Comparison of ENCODE assay signal across 9 mouse cellular contexts in the genomic region with DNA sequence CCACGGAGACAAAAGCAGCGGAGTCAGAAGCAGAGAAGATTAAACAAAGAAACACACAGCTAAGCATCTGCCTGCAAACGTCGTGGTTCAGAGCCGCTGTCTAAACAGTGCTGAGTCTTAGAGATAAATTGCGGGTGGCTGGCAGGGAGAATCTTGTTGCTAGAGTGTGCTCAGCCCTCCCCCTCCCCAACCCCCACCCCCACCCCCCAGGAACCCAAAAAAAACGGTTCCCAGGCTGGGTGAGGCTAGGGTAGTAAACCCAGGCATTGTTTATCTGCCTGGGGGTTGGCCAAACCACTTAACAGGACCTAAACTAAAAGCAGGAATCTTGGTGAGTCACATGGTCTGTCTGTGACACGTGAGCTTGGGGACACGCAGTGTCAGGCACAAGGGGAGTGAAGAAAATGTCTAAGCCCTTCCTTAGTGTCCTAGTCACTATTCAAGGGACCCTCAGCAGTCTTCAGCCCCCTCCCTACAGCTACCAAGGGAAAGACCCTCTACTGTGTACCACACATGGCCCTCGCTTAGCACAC.
DNase-seq lines count a peak whose midpoint lies in the region; ATAC-seq lines count a peak whose summit lies in the region.
"Had no signal": no experiment of that assay in that cellular context is flagged by ENCODE, and none has a peak within 500 bp of the region (broad histone marks: within the 10 kb centered on the region; RNA-seq: fewer than 3 reads in every experiment).

No protein-coding gene starts in this region.

- H3K4me2 ChIP-seq in kidney, embryonic 15.5 days: no peak overlapping the region
- H3K4me2 ChIP-seq in intestine, embryonic 15.5 days (replicated peaks): peak overlapping the region; percentile 39
- H3K4me2 ChIP-seq in neural tube, embryonic 14.5 days (ENCODE audit: low read depth, low read length): no peak overlapping the region
- H3K4me2 ChIP-seq: limb, embryonic 13.5 days had no signal

- no peak overlapping the region for H3K9ac ChIP-seq in kidney, embryonic 15.5 days
- no peak overlapping the region for H3K9ac ChIP-seq in intestine, embryonic 15.5 days
- no peak overlapping the region for H3K9ac ChIP-seq in neural tube, embryonic 14.5 days (replicated peaks; ENCODE audit: low read depth, low read length)
- H3K9ac ChIP-seq: limb, embryonic 13.5 days had no signal

- peaks cover 10% of the 10 kb centered on the region for H3K4me1 ChIP-seq in kidney, embryonic 15.5 days
- 0 out of 2 replicates have a peak, but pooled peaks cover 2% of the 10 kb centered on the region for H3K4me1 ChIP-seq in intestine, embryonic 15.5 days (replicated peaks)
- H3K4me1 ChIP-seq in neural tube, embryonic 14.5 days (ENCODE audit: control insufficient read depth, insufficient read depth, low read length): no peaks in the 10 kb centered on the region

- no peak for DNase-seq in kidney, adult 9 months
- peak; percentile 24 for DNase-seq in embryo, embryonic 9.5 days (ENCODE audit: extremely low spot score)
- DNase-seq in testis, postnatal 10 days (ENCODE audit: low spot score): no peak
- DNase-seq in gastrocnemius, adult 8-10 months (ENCODE audit: low spot score in 2 of 2): no peak

- no peak overlapping the region for H3K27ac ChIP-seq in kidney, embryonic 15.5 days
- no peak overlapping the region for H3K27ac ChIP-seq in intestine, embryonic 15.5 days
- peak overlapping the region; percentile 39; the same call in 1 of the 2 replicates for H3K27ac ChIP-seq in neural tube, embryonic 14.5 days (ENCODE audit: low read depth, low read length)
- H3K27ac ChIP-seq: limb, embryonic 13.5 days had no signal

- H3K36me3 ChIP-seq in kidney, embryonic 15.5 days: no peaks in the 10 kb centered on the region
- H3K36me3 ChIP-seq in intestine, embryonic 15.5 days: no peaks in the 10 kb centered on the region
- H3K36me3 ChIP-seq in neural tube, embryonic 14.5 days (ENCODE audit: control insufficient read depth, insufficient read depth, low read length): no peaks in the 10 kb centered on the region
- H3K36me3 ChIP-seq: limb, embryonic 13.5 days had no signal

- no peaks in the 10 kb centered on the region for H3K9me3 ChIP-seq in kidney, embryonic 15.5 days (replicated peaks)
- no peaks in the 10 kb centered on the region for H3K9me3 ChIP-seq in intestine, embryonic 15.5 days
- H3K9me3 ChIP-seq in neural tube, embryonic 14.5 days (ENCODE audit: control insufficient read depth, low read length): no peaks in the 10 kb centered on the region
- H3K9me3 ChIP-seq: limb, embryonic 13.5 days had no signal

- no peak overlapping the region for H3K4me3 ChIP-seq in kidney, embryonic 15.5 days (replicated peaks)
- H3K4me3 ChIP-seq in intestine, embryonic 15.5 days (replicated peaks): no peak overlapping the region
- no peak overlapping the region for H3K4me3 ChIP-seq in neural tube, embryonic 14.5 days (ENCODE audit: low read depth, low read length)
- H3K4me3 ChIP-seq: limb, embryonic 13.5 days had no signal

- peak; percentile 49 for ATAC-seq in kidney, embryonic 15.5 days (replicated peaks; ENCODE audit: low FRiP score)
- peak; percentile 49; the same call in 1 of the 2 replicates for ATAC-seq in intestine, embryonic 15.5 days
- peak; percentile 57 for ATAC-seq in neural tube, embryonic 14.5 days (ENCODE audit: low read depth)
- no peak for ATAC-seq in CD4-positive, CD25-positive, alpha-beta regulatory T cell, adult 4 months

- H3K27me3 ChIP-seq in kidney, embryonic 15.5 days: no peaks in the 10 kb centered on the region
- H3K27me3 ChIP-seq in intestine, embryonic 15.5 days (replicated peaks): no peaks in the 10 kb centered on the region
- no peaks in the 10 kb centered on the region for H3K27me3 ChIP-seq in neural tube, embryonic 14.5 days (ENCODE audit: control insufficient read depth, insufficient read depth, low read length)
- H3K27me3 ChIP-seq: limb, embryonic 13.5 days had no signal

- 24% methylated on average over 10 of the region's 10 CpGs for WGBS in kidney, embryonic 15.5 days
- 16% methylated on average over 10 of the region's 10 CpGs for WGBS in intestine, embryonic 15.5 days
- WGBS in neural tube, embryonic 14.5 days: 13% methylated on average over 10 of the region's 10 CpGs
